Mouse (Mus musculus) lung, postnatal 0 days (tissue): ENCODE results near the gene Rfc5. TPM values are rescaled to one million over a fixed set of nuclear protein-coding genes. Genes with fewer than 3 reads are reported as not detected.
A peak's percentile ranks its signal among the peaks of the same experiment; 100 is the strongest.
"Not testable (repeated sequence)": the region's sequence is repeated elsewhere in the genome, so short reads cannot be mapped to it uniquely, and the experiment has no call there.

Experiments used
- ATAC-seq: fragments of 200-750 bp; cut with Nextera tagmentation; 2 replicates; pipeline ENCODE4 v1.8.0; 2017; ENCODE audit warnings: moderate library complexity
- DNase-seq: peaks from one replicate; pipeline ENCODE4 v3.0.0-alpha.2; 2016; ENCODE audit warnings: low spot score
- H3K27ac ChIP-seq: fragments of 300-500 bp; sonication (generic); 2 replicates; pipeline ENCODE4 v1.5.1; 2014; ENCODE audit warnings: antibody characterized with exemption, mild to moderate bottlenecking, low read length, mixed read lengths
- H3K27me3 ChIP-seq: fragments of 300-500 bp; sonication (generic); replicated peaks from 2 replicates; pipeline ENCODE4 v1.6.1; 2014; ENCODE audit warnings: low read length, mixed read lengths; ENCODE audit not compliant: insufficient read depth
- H3K36me3 ChIP-seq: fragments of 300-500 bp; sonication (generic); 2 replicates; pipeline ENCODE4 v1.6.1; 2014; ENCODE audit warnings: low read length, mixed read lengths; ENCODE audit not compliant: insufficient read depth
- H3K4me1 ChIP-seq: fragments of 300-500 bp; sonication (generic); 2 replicates; pipeline ENCODE4 v1.6.1; 2014; ENCODE audit warnings: antibody characterized with exemption, low read depth, low read length, mixed read lengths; ENCODE audit not compliant: insufficient read depth
- H3K4me2 ChIP-seq: fragments of 300-500 bp; sonication (generic); replicated peaks from 2 replicates; pipeline ENCODE4 v1.6.1; 2014; ENCODE audit warnings: low read depth, mild to moderate bottlenecking, low read length, moderate library complexity, mixed read lengths
- H3K4me3 ChIP-seq: fragments of 300-500 bp; sonication (generic); 2 replicates; pipeline ENCODE4 v1.5.1; 2014; ENCODE audit warnings: low read depth, low read length
- H3K9ac ChIP-seq: fragments of 300-500 bp; sonication (generic); replicated peaks from 2 replicates; pipeline ENCODE4 v1.6.1; 2014; ENCODE audit warnings: low read depth, mild to moderate bottlenecking
- H3K9me3 ChIP-seq: fragments of 300-500 bp; sonication (generic); 2 replicates; pipeline ENCODE4 v1.6.1; 2016; ENCODE audit warnings: low read length, mixed read lengths
- CTCF ChIP-seq: IDR thresholded peaks from 2 replicates; pipeline ENCODE4 v1.5.1; 2016; ENCODE audit warnings: antibody characterized with exemption, mild to moderate bottlenecking
- EP300 ChIP-seq: IDR thresholded peaks from 2 replicates; pipeline ENCODE4 v1.6.1; 2016; ENCODE audit warnings: antibody characterized with exemption, mild to moderate bottlenecking, control low read depth
- WGBS: fragments of 180-500 bp; shearing (Covaris S2); extraction: QIAGEN DNeasy Blood & Tissue Kit; methylation state at CpG from one replicate; pipeline ENCODE4 v1.1.7; 2014; 5-methylcytosine and 5-hydroxymethylcytosine counted together
- polyA plus RNA-seq: library from polyadenylated mRNA; unstranded; fragments of >200 nt; fragmentation: Nextera tagmentation; extraction: Ambion mirVana; gene quantifications from 2 replicates; pipeline ENCODE4 v1.2.1, GENCODE M21; 2015

Rfc5 gene
- polyA plus RNA-seq, 1 experiment from 2014 or later = 18.2 TPM

DNA sequence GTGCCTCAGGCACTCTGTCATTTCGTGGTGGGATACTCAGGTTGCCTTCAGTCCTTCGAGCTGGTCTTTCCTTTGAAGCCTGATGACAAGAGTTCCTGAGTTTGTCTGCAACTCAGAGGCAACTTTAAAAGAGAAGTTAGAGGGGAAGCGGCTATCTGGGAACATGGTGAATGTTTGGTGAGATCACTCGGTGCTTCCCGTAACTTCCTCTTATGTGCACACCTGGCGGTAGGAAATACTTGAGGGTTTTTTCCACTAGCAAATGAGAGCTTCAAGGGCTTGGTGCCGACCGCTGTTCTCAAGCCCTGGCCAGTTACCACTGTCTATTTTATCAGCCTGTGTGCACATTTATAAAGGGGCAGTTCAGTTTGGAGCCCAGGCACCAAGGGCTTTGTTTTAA lies 34.7 kb downstream of the Rfc5 start:
- peaks cover 10% of the 10 kb centered on the region for H3K4me1 ChIP-seq
- no peaks in the 10 kb centered on the region for H3K27me3 ChIP-seq
- H3K36me3 ChIP-seq = no peaks in the 10 kb centered on the region
- H3K9ac ChIP-seq = no peak overlapping the region
- 36% methylated on average over 8 of the region's 8 CpGs for whole genome bisulfite sequencing
- H3K4me2 ChIP-seq = no peak overlapping the region
- ATAC-seq (no peak), DNase-seq (peak; percentile 44)
- H3K4me3 ChIP-seq = no peak overlapping the region
- 0 out of 2 replicates have a peak, but pooled peaks have one; percentile 16 for TF ChIP-seq EP300
- TF ChIP-seq CTCF = no peak
- H3K27ac ChIP-seq = no peak overlapping the region
- no peaks in the 10 kb centered on the region for H3K9me3 ChIP-seq

DNA sequence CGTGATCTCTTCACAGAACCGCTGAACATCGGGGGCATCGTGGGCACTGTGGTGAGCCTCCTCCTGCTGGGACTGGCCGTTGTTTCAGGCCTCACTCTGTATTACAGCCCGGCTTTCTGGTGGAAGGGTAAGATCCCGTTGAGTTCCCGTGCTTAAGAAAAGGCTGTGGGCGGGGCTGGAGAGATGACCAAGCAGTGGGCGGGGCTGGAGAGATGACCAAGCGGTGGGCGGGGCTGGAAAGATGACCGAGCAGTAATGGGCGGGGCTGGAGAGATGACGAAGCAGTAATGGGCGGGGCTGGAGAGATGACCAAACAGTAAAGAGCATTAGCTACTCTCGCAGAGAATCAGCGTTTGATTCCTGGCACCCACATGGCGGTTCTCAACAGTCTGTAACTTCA lies 40.6 kb downstream of the Rfc5 start:
- 42% methylated on average over 19 of the region's 19 CpGs for WGBS
- peak; percentile 77 for DNase-seq
- H3K4me2 ChIP-seq = no peak overlapping the region
- H3K4me1 ChIP-seq = no peaks in the 10 kb centered on the region
- H3K27ac ChIP-seq = no peak overlapping the region
- H3K36me3 ChIP-seq = peaks cover 5% of the 10 kb centered on the region; the same call in 1 of the 2 replicates
- no peak overlapping the region for H3K4me3 ChIP-seq
- H3K27me3 ChIP-seq = no peaks in the 10 kb centered on the region
- H3K9ac ChIP-seq = no peak overlapping the region
- no peaks in the 10 kb centered on the region for H3K9me3 ChIP-seq
- TF ChIP-seq EP300 = no peak
- no peak for TF ChIP-seq CTCF
- ATAC-seq = peak; percentile 74

DNA sequence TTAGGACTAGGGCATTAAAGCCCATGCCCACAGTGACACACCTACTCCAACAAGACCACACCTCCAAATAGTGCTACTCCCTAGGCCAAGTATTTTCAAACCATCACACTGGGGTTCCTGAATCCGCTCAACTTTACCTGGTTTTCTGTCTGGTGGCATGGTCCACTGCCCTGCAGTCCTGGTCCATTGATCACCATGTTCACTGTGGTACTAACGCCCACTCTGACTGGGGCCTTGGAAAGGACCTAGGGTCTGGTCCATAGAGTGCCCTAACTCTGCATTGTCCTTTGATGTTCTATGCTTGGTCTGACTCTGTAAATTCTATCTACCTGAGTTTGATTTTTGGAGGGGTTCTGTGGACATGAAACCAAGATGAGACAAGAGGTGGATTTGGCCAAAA lies 41.0 kb downstream of the Rfc5 start:
- no peaks in the 10 kb centered on the region for H3K4me1 ChIP-seq
- H3K27me3 ChIP-seq = no peaks in the 10 kb centered on the region
- H3K4me2 ChIP-seq = no peak overlapping the region
- no peak for TF ChIP-seq EP300
- no peak for TF ChIP-seq CTCF
- ATAC-seq = no peak
- no peak overlapping the region for H3K9ac ChIP-seq
- no peak for DNase-seq
- 90% methylated on average over 2 of the region's 2 CpGs for WGBS
- peaks cover 5% of the 10 kb centered on the region; the same call in 1 of the 2 replicates for H3K36me3 ChIP-seq
- H3K27ac ChIP-seq = no peak overlapping the region
- no peak overlapping the region for H3K4me3 ChIP-seq
- H3K9me3 ChIP-seq = no peaks in the 10 kb centered on the region

DNA sequence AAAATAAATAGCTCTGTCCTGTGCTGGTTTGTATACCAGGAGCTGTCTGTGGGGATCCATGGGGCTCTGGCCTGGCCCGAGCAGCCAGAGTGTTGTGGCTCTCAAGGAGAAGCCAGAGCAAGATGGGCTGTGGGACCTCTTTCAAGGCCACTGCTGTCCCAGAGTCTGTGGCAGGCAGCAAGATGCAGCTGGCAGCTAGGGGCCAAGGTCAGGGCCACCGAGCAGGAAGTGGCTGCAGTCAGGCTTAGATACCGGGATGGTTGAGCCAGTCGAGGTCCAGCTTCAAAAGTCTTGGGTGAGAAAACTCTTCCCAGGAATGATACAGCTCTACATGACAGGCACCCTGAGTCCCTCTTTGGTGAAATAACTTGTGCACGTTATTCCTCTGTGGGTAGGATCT lies 41.8 kb downstream of the Rfc5 start:
- ATAC-seq (no peak), DNase-seq (no peak)
- H3K36me3 ChIP-seq = peaks cover 5% of the 10 kb centered on the region; the same call in 1 of the 2 replicates
- H3K4me3 ChIP-seq = no peak overlapping the region
- no peak overlapping the region for H3K4me2 ChIP-seq
- H3K9me3 ChIP-seq = no peaks in the 10 kb centered on the region
- H3K9ac ChIP-seq = no peak overlapping the region
- H3K27me3 ChIP-seq = no peaks in the 10 kb centered on the region
- H3K4me1 ChIP-seq = no peaks in the 10 kb centered on the region
- no peak for TF ChIP-seq CTCF
- TF ChIP-seq EP300 = no peak
- H3K27ac ChIP-seq = no peak overlapping the region
- 60% methylated on average over 5 of the region's 5 CpGs for WGBS

DNA sequence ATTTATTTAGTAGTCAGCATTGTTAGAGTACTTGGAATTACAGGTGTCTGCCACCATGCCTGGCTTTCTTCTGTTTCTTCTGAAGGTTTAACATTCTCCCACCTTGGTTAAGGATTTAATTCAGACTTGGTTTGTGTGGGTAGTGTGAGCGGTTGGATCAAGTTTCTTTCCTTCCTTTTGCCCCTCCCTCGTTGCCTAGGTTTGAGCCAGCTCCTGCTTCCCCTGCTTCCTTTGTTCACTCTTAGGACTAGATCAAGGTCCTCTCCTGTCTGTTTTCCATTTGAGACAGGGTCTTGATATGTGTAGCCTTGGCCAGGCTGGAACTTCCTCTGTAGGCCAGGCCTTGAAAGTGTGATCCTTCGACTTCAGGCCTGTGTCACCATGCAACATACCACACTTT lies 42.6 kb downstream of the Rfc5 start:
- DNase-seq = no peak
- Histone ChIP-seq H3K9me3 (no peaks in the 10 kb centered on the region), H3K36me3 (peaks cover 5% of the 10 kb centered on the region; the same call in 1 of the 2 replicates), H3K4me2 (no peak overlapping the region), H3K4me3 (no peak overlapping the region), H3K4me1 (no peaks in the 10 kb centered on the region), H3K9ac (no peak overlapping the region), H3K27ac (no peak overlapping the region), H3K27me3 (no peaks in the 10 kb centered on the region)
- ATAC-seq = no peak
- no peak for TF ChIP-seq EP300
- TF ChIP-seq CTCF = no peak
- 46% methylated on average over 3 of the region's 3 CpGs for whole genome bisulfite sequencing

DNA sequence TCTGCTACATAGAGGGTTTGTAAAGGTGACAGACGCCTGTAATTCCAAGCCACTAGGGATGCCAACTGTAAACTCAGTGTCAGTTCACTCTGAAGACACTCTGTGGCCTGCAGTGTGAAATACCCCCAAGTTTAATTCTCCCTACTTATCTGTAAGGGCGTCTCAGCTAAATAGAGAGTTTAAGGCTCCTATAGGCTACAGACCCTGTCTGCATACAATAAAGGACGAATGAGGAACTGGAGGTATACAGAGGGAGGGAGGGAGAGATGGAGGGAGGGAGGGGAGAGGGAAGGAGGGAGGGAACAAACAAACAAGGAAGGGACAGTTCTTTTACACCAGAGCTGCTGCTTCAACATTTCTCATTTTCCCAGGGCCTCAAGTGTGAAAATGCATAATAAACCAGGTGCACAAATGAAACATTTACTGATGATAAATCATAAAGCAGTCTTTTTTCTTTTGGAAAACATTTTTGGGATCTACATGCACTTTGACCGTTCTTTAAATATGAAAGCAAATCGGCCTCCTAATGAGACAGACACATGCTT lies 43.3 kb downstream of the Rfc5 start:
- no peak overlapping the region for H3K4me2 ChIP-seq

DNA sequence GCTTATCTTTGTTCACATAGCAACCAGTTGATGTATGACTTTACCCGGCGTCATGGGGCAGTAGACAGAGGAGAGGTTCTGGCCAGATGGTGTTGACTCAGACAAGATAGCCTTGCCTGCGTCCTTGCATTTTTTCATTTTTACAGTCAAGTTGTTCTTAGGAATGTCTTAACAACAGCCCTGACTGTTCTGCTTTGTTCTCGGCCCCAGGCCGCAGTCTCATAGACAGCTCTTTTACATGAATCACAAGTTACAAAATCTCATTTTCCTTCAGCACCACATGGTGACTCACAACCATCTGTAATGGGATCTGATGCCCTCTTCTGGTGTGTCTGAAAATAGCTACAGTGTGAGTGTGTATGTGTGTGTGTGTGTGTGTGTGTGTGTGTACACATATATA lies 44.4 kb downstream of the Rfc5 start:
- H3K9me3 ChIP-seq, H3K27me3 ChIP-seq, H3K27ac ChIP-seq, H3K4me2 ChIP-seq, H3K4me3 ChIP-seq, H3K4me1 ChIP-seq, ATAC-seq, H3K9ac ChIP-seq, DNase-seq, H3K36me3 ChIP-seq: not testable (repeated sequence)
- 95% methylated on average over 5 of the region's 5 CpGs for WGBS

More for the DNA sequence above, 43.3 kb downstream of the Rfc5 start:
- H3K4me1 ChIP-seq = no peaks in the 10 kb centered on the region
- ATAC-seq = no peak
- no peak for TF ChIP-seq EP300
- TF ChIP-seq CTCF = no peak
- H3K27ac ChIP-seq = no peak overlapping the region
- 80% methylated on average over 5 of the region's 5 CpGs for WGBS
- peaks cover 5% of the 10 kb centered on the region; the same call in 1 of the 2 replicates for H3K36me3 ChIP-seq
- DNase-seq = no peak
- H3K9ac ChIP-seq = no peak overlapping the region
- H3K4me3 ChIP-seq = no peak overlapping the region
- no peaks in the 10 kb centered on the region for H3K9me3 ChIP-seq
- H3K27me3 ChIP-seq = no peaks in the 10 kb centered on the region
